Mouse (Mus musculus) kidney, adult 2 months (tissue): ENCODE data around the gene Ptk7. TPM values are rescaled to one million over a fixed set of nuclear protein-coding genes. Genes with fewer than 3 reads are reported as not detected.

Experiments used
- DNase-seq: peaks from one replicate; pipeline ENCODE4 v3.0.0; 2021
- H3K27ac ChIP-seq: fragments of 200-500 bp; 2 replicates; pipeline ENCODE4 v1.5.1; 2012; ENCODE audit warnings: low read depth, low read length, control low read depth, inconsistent platforms; ENCODE audit not compliant: insufficient read depth
- H3K27me3 ChIP-seq: fragments of 200-500 bp; replicated peaks from 2 replicates; pipeline ENCODE4 v1.6.1; 2012; ENCODE audit warnings: mild to moderate bottlenecking, moderate library complexity, low read length, inconsistent platforms; ENCODE audit not compliant: control insufficient read depth, insufficient read depth
- H3K36me3 ChIP-seq: fragments of 200-500 bp; 2 replicates; pipeline ENCODE4 v1.6.1; 2012; ENCODE audit warnings: mild to moderate bottlenecking, moderate library complexity, low read length, inconsistent platforms; ENCODE audit not compliant: control insufficient read depth, insufficient read depth
- H3K4me1 ChIP-seq: fragments of 200-500 bp; 2 replicates; pipeline ENCODE4 v1.6.1; 2011; ENCODE audit warnings: low read length; ENCODE audit not compliant: control insufficient read depth, insufficient read depth
- H3K4me3 ChIP-seq: fragments of 200-500 bp; 2 replicates; pipeline ENCODE4 v1.5.1; 2011; ENCODE audit warnings: mild to moderate bottlenecking, low read depth, low read length, control low read depth; ENCODE audit not compliant: insufficient read depth
- CTCF ChIP-seq: fragments of 200-500 bp; conservative IDR thresholded peaks from 2 replicates; pipeline ENCODE4 v1.5.1; 2011; ENCODE audit warnings: low read depth, mild to moderate bottlenecking, control low read depth, low read length, moderate library complexity, mixed read lengths; ENCODE audit not compliant: insufficient read depth, insufficient read length
- POLR2A ChIP-seq: fragments of 200-500 bp; IDR thresholded peaks from one replicate; pipeline ENCODE4 v1.6.1; 2011; ENCODE audit warnings: low read depth, low read length, control low read depth
- WGBS: fragments of 180-500 bp; shearing (Covaris S2); methylation state at CpG from one replicate; pipeline ENCODE4 v1.1.7; 2018; 5-methylcytosine and 5-hydroxymethylcytosine counted together
- polyA plus RNA-seq: library from polyadenylated mRNA; depleted of rRNA; stranded (reverse); fragments of >200 nt; gene quantifications from 2 replicates; pipeline ENCODE4 v1.2.3, GENCODE M21; 2012

Gene Ptk7
- polyA plus RNA-seq, 1 experiment, result 9.4 TPM

- TF ChIP-seq CTCF (no peak), POLR2A (no peak)
- Histone ChIP-seq H3K27me3 (no peaks in the 10 kb centered on the region), H3K36me3 (no peaks in the 10 kb centered on the region), H3K27ac (no peak overlapping the region), H3K4me3 (no peak overlapping the region), H3K4me1 (peaks cover 16% of the 10 kb centered on the region)
- DNase-seq, result no peak
- WGBS, result 30% methylated on average over 3 of the region's 3 CpGs
Observed at GRCm38 (mm10) chr17:46613229-46613628, 16.1 kb downstream of the Ptk7 start.

- peak; percentile 70 for DNase-seq
- peak overlapping the region; percentile 84 for H3K27ac ChIP-seq
- H3K4me3 ChIP-seq, result no peak overlapping the region
- 17% methylated on average over 4 of the region's 4 CpGs for WGBS
- peaks cover 16% of the 10 kb centered on the region for H3K4me1 ChIP-seq
- no peaks in the 10 kb centered on the region for H3K27me3 ChIP-seq
- H3K36me3 ChIP-seq, result no peaks in the 10 kb centered on the region
- TF ChIP-seq CTCF, result no peak
- no peak for TF ChIP-seq POLR2A
Observed at GRCm38 (mm10) chr17:46612820-46613219, 16.5 kb downstream of the Ptk7 start.

- no peak for DNase-seq
- TF ChIP-seq CTCF (no peak), POLR2A (no peak)
Observed at GRCm38 (mm10) chr17:46612189-46612588, 17.1 kb downstream of the Ptk7 start.

GRCm38 (mm10) chr17:46611316-46611715 is 18.0 kb downstream of the Ptk7 start:
- TF ChIP-seq CTCF (no peak), POLR2A (no peak)
- 91% methylated on average over 6 of the region's 6 CpGs for WGBS
- Histone ChIP-seq H3K36me3 (no peaks in the 10 kb centered on the region), H3K4me1 (peaks cover 16% of the 10 kb centered on the region), H3K4me3 (no peak overlapping the region), H3K27ac (no peak overlapping the region), H3K27me3 (no peaks in the 10 kb centered on the region)
- no peak for DNase-seq

More at GRCm38 (mm10) chr17:46612189-46612588, 17.1 kb downstream of the Ptk7 start:
- H3K27ac ChIP-seq, result peak overlapping the region; percentile 84
- H3K27me3 ChIP-seq, result no peaks in the 10 kb centered on the region
- no peaks in the 10 kb centered on the region for H3K36me3 ChIP-seq
- H3K4me1 ChIP-seq, result peaks cover 16% of the 10 kb centered on the region
- H3K4me3 ChIP-seq, result no peak overlapping the region
- 40% methylated on average over 2 of the region's 2 CpGs for WGBS

GRCm38 (mm10) chr17:46609721-46610514 is 19.4 kb downstream of the Ptk7 start:
- WGBS, result 22% methylated on average over 15 of the region's 15 CpGs
- Histone ChIP-seq H3K27me3 (no peaks in the 10 kb centered on the region), H3K4me3 (peak overlapping the region; percentile 29; the same call in 1 of the 2 replicates), H3K36me3 (no peaks in the 10 kb centered on the region), H3K27ac (no peak overlapping the region; the same call in 1 of the 2 replicates), H3K4me1 (peaks cover 16% of the 10 kb centered on the region)
- TF ChIP-seq POLR2A (peak; percentile 34), CTCF (no peak)
- peak; percentile 68 for DNase-seq

- no peak overlapping the region for H3K27ac ChIP-seq
- H3K4me1 ChIP-seq, result peaks cover 5% of the 10 kb centered on the region; the same call in 1 of the 2 replicates
- no peak for TF ChIP-seq CTCF
- no peak for TF ChIP-seq POLR2A
- H3K4me3 ChIP-seq, result no peak overlapping the region
- DNase-seq, result no peak
- H3K27me3 ChIP-seq, result no peaks in the 10 kb centered on the region
- 81% methylated on average over 12 of the region's 12 CpGs for WGBS
- no peaks in the 10 kb centered on the region for H3K36me3 ChIP-seq
Observed at GRCm38 (mm10) chr17:46605987-46606386, 23.3 kb downstream of the Ptk7 start.

- no peaks in the 10 kb centered on the region for H3K27me3 ChIP-seq
- H3K36me3 ChIP-seq, result no peaks in the 10 kb centered on the region
- WGBS, result 53% methylated on average over 5 of the region's 5 CpGs
- DNase-seq, result no peak
- TF ChIP-seq POLR2A, result no peak
- no peak for TF ChIP-seq CTCF
- no peak overlapping the region for H3K27ac ChIP-seq
- no peaks in the 10 kb centered on the region; the same call in 1 of the 2 replicates for H3K4me1 ChIP-seq
- no peak overlapping the region for H3K4me3 ChIP-seq
Observed at GRCm38 (mm10) chr17:46605126-46605525, 24.2 kb downstream of the Ptk7 start.
